Mouse (Mus musculus): ENCODE measurements around the gene Trrap. TPM values are rescaled to one million over a fixed set of nuclear protein-coding genes. Genes with fewer than 3 reads are reported as not detected.

Trrap gene
- total RNA-seq, 2 experiments from 2014 or later: 149 to 169 TPM

- no peak for DNase-seq (ENCODE audit: low spot score in 2 of 2)
Measured at GRCm38 (mm10) chr5:144780654-144781053, 13.1 kb downstream of the Trrap start.

GRCm38 (mm10) chr5:144786464-144786863, 18.9 kb downstream of the Trrap start:
- no peak for DNase-seq (ENCODE audit: low spot score in 2 of 2)

- DNase-seq (ENCODE audit: low spot score in 2 of 2): no peak
Measured at GRCm38 (mm10) chr5:144793374-144793773, 25.8 kb downstream of the Trrap start.

- peak; percentile 29 to 33 for DNase-seq (ENCODE audit: low spot score in 2 of 2)
Measured at GRCm38 (mm10) chr5:144794687-144795086, 27.2 kb downstream of the Trrap start.

- no peak for DNase-seq (ENCODE audit: low spot score in 2 of 2)
Measured at GRCm38 (mm10) chr5:144797116-144797515, 29.6 kb downstream of the Trrap start.

- no peak for DNase-seq (ENCODE audit: low spot score in 2 of 2)
Measured at GRCm38 (mm10) chr5:144803066-144803465, 35.5 kb downstream of the Trrap start.

- DNase-seq (ENCODE audit: low spot score in 2 of 2): no peak
Measured at GRCm38 (mm10) chr5:144804181-144804580, 36.6 kb downstream of the Trrap start.

GRCm38 (mm10) chr5:144806931-144807330, 39.4 kb downstream of the Trrap start:
- DNase-seq (ENCODE audit: low spot score in 2 of 2): no peak

GRCm38 (mm10) chr5:144828365-144829102, 61.0 kb downstream of the Trrap start:
- DNase-seq (ENCODE audit: low spot score in 2 of 2): peak; percentile 35 to 39

- no peak for DNase-seq (ENCODE audit: low spot score in 2 of 2)
Measured at GRCm38 (mm10) chr5:144829631-144830030, 62.1 kb downstream of the Trrap start.

- no peak for DNase-seq (ENCODE audit: low spot score in 2 of 2)
Measured at GRCm38 (mm10) chr5:144831840-144832469, 64.4 kb downstream of the Trrap start.

GRCm38 (mm10) chr5:144836100-144836499, 68.6 kb downstream of the Trrap start:
- peak; percentile 43 to 53 for DNase-seq (ENCODE audit: low spot score in 2 of 2)

GRCm38 (mm10) chr5:144845352-144845751, 77.8 kb downstream of the Trrap start:
- peak in 1 of 2 experiments; percentile 50 for DNase-seq (ENCODE audit: low spot score in 2 of 2)

GRCm38 (mm10) chr5:144848735-144849134, 81.2 kb downstream of the Trrap start:
- DNase-seq (ENCODE audit: low spot score in 2 of 2): no peak

GRCm38 (mm10) chr5:144849932-144850331, 82.4 kb downstream of the Trrap start:
- no peak for DNase-seq (ENCODE audit: low spot score in 2 of 2)

- no peak for DNase-seq (ENCODE audit: low spot score in 2 of 2)
Measured at GRCm38 (mm10) chr5:144851820-144852219, 84.3 kb downstream of the Trrap start.

- DNase-seq (ENCODE audit: low spot score in 2 of 2): no peak
Measured at GRCm38 (mm10) chr5:144853931-144854330, 86.4 kb downstream of the Trrap start.

GRCm38 (mm10) chr5:144855936-144856335, 88.4 kb downstream of the Trrap start:
- no peak for DNase-seq (ENCODE audit: low spot score in 2 of 2)

- DNase-seq (ENCODE audit: low spot score in 2 of 2): no peak
Measured at GRCm38 (mm10) chr5:144858527-144858926, 91.0 kb downstream of the Trrap start.

GRCm38 (mm10) chr5:144859284-144859683, 91.8 kb downstream of the Trrap start:
- DNase-seq (ENCODE audit: low spot score in 2 of 2): no peak

- no peak for DNase-seq (ENCODE audit: low spot score in 2 of 2)
Measured at GRCm38 (mm10) chr5:144860913-144861312, 93.4 kb downstream of the Trrap start.

- DNase-seq (ENCODE audit: low spot score in 2 of 2): peak in 1 of 2 experiments; percentile 42
Measured at GRCm38 (mm10) chr5:144866923-144867322, 99.4 kb downstream of the Trrap start.

- DNase-seq (ENCODE audit: low spot score in 2 of 2): no peak
Measured at GRCm38 (mm10) chr5:144869466-144869865, 101.9 kb downstream of the Trrap start.

Measured in layer of hippocampus, postnatal 10 days (tissue).